Mouse (Mus musculus): Measurements from ENCODE around the gene Oxsr1.

DNA sequence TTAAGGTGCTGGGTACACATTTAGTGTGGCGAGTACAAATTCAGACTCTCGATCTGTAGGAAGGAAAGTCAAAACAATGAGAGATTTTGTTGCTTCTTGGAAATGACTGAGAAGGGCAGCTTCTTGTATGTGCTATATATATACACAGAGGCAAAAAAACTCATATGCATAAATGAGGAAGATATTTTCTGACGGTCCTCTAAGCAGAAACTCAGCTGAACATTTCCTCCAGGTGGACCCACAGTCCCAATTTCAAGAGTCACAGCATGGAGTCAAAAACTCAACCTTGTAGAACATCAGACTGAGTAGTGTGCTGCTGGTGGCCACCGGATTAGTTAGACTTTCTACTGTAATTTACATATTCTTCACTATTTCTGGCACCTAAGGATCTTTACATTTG lies 59.2 kb downstream of the Oxsr1 start:
- TF ChIP-seq CTCF (IDR thresholded peaks at IDR 0.05; ENCODE audit: control insufficient read depth, insufficient read depth, insufficient replicate concordance, low read depth, low read length), result no peak
- no peak for TF ChIP-seq POLR2A (IDR thresholded peaks at IDR 0.05; ENCODE audit: control insufficient read depth, low read depth, low read length)

All from testis, adult 2 months (tissue).